Mouse (Mus musculus): Measurements from ENCODE around the gene Diaph3. TPM values are rescaled to one million over a fixed set of nuclear protein-coding genes. Genes with fewer than 3 reads are reported as not detected.

Gene Diaph3
- total RNA-seq, 2 experiments from 2014 or later, result 6.8 to 7.6 TPM

GRCm38 (mm10) chr14:86675314-86675713, 465.7 kb downstream of the Diaph3 start:
- no peak for DNase-seq (ENCODE audit: low spot score in 2 of 2)

GRCm38 (mm10) chr14:86662846-86663245, 478.2 kb downstream of the Diaph3 start:
- DNase-seq (ENCODE audit: low spot score in 2 of 2), result no peak

GRCm38 (mm10) chr14:86660556-86660955, 480.5 kb downstream of the Diaph3 start:
- DNase-seq (ENCODE audit: low spot score in 2 of 2), result no peak

- no peak for DNase-seq (ENCODE audit: low spot score in 2 of 2)
Measured at GRCm38 (mm10) chr14:86656262-86656661, 484.8 kb downstream of the Diaph3 start.

GRCm38 (mm10) chr14:86646499-86647120, 494.4 kb downstream of the Diaph3 start:
- no peak for DNase-seq (ENCODE audit: low spot score in 2 of 2)

GRCm38 (mm10) chr14:86642831-86643241, 498.2 kb downstream of the Diaph3 start:
- no peak for DNase-seq (ENCODE audit: low spot score in 2 of 2)

GRCm38 (mm10) chr14:86641839-86642238, 499.2 kb downstream of the Diaph3 start:
- DNase-seq (ENCODE audit: low spot score in 2 of 2), result no peak

GRCm38 (mm10) chr14:86640086-86640485, 500.9 kb downstream of the Diaph3 start:
- no peak for DNase-seq (ENCODE audit: low spot score in 2 of 2)

- no peak for DNase-seq (ENCODE audit: low spot score in 2 of 2)
Measured at GRCm38 (mm10) chr14:86635594-86636140, 505.4 kb downstream of the Diaph3 start.

GRCm38 (mm10) chr14:86635052-86635451, 506.0 kb downstream of the Diaph3 start:
- DNase-seq (ENCODE audit: low spot score in 2 of 2), result no peak

GRCm38 (mm10) chr14:86633799-86634198, 507.2 kb downstream of the Diaph3 start:
- no peak for DNase-seq (ENCODE audit: low spot score in 2 of 2)

GRCm38 (mm10) chr14:86624816-86625425, 516.1 kb downstream of the Diaph3 start:
- no peak for DNase-seq (ENCODE audit: low spot score in 2 of 2)

- no peak for DNase-seq (ENCODE audit: low spot score in 2 of 2)
Measured at GRCm38 (mm10) chr14:86619637-86620036, 521.4 kb downstream of the Diaph3 start.

Small RNA genes lying within 50 kb of the gene (microRNA-seq; reads per million reads assigned to microRNA genes)
- 0 reads per million in 2 experiments for gene Gm23438
